Mouse (Mus musculus) liver, adult 2 months (tissue): Measurements from ENCODE around the gene Gm5426.

ENCODE experiments used
- CTCF ChIP-seq: fragments of 200-500 bp; IDR thresholded peaks from 2 replicates; pipeline ENCODE4 v1.5.1; 2011; ENCODE audit warnings: low read depth, low read length, control low read depth
- POLR2A ChIP-seq: fragments of 200-500 bp; IDR thresholded peaks from 2 replicates; pipeline ENCODE4 v1.6.1; 2011; ENCODE audit warnings: low read length, control low read depth; ENCODE audit not compliant: insufficient read depth; ENCODE audit errors: extremely low read depth

DNA sequence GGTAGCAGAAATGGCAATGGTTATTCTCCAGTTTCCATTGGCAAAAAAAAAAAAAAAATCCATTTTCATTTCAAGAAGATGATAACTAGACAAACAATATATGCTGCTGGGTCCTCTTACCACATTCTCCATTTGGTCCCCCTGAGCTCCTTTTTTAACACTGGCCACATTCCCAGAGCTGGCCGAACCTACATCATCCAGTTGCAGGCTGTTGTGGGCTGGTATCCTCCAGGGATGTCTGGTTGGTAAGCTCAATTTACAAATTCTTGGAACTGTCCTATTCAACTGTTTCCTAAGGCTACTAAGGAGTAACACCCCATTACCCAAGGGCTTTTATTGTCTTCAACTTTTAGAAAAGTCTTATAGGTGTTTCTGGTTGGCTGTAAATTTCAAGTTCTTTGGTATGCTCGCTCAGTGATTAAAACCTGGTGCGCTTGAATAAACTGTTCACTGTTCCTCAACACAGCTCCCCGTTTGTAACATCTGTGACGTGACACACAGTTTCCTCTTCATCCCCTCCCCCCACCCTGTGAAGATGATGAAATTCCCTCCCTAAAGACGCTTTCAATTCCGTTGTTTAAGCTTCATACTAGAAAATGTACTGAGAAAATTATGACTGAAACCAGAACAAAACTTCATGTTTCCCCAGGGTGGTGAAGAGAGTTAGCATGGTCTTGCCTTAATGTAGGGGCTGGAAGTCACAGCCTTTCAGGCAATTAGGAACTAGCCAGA is 26.7 kb downstream of the Gm5426 start:
- TF ChIP-seq CTCF (no peak), POLR2A (no peak)
